Mouse (Mus musculus): ENCODE measurements around the gene Tmc2.

Tmc2 gene

DNA sequence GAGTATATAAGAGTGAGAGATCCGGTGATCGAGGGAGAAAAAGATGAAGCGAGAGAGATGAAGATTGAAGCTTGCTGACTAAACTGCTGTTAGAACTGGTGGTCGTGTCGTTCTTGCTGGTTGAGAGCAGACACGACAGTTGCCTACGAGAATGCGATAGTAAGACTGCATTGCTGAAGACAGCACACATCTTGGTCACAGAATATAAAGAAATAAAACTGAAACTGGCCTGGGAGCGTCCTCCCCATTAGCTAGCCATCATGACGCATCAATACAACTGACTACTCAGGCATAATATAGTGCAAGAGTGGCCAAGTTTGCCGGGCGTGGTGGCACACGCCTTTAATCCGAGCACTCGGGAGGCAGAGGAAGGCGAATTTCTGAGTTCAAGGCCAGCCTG is at the start of gene Tmc2:
Tmc2 (plus strand) TSS at position 301 of the 400 bp plus-strand sequence.
- DNase-seq (ENCODE audit: extremely low read depth, low read depth, low spot score), result no peak

DNA sequence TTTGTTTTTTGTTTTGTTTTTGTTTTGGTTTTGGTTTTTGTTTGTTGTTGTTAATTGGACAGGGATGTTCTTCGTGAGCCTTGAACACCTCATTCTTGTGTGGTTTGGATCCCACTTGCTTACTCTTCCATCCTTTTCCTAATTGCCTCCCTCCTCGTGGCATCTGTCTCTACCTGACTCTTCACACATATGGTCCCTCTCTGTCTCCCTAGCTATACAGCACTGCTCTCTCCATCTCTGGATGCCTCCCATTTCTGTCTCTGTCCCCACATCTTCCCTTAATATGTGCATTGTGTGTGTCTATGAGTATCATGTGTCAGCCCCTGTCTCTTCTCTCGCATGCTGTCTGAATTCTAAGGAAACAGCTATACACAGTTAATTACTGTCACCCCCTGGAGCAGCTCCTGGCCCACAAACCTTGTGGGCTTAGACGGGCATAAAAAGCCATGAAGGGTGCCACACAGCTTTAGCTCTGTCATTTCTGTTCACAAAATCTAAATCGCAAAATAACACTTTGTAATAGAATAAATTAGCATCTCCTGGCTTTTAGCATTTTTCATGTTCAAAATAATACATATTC is 48.8 kb upstream of the Tmc2 start:
- DNase-seq (ENCODE audit: extremely low read depth, low read depth, low spot score), result no peak

DNA sequence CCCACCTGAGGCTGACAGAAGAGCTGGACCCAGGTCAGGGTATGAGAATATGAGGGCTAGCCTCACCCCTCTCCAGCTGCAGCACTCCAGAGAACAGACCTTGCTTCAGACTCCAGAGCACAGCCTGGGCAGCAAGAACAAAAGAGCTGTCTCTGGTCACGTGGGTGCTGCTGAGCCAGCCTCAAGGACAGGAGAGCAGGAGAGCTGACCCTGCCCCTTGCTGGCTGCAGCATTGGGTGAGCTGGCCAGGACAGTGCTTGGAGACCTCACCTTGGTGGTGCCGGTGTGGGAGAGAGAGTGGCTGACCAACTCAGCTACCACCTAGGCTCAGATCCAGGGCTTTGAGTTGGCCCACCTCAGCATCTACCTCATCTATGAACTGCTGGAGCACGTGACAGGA is 39.8 kb upstream of the Tmc2 start:
- DNase-seq (ENCODE audit: extremely low read depth, low read depth, low spot score), result no peak

DNA sequence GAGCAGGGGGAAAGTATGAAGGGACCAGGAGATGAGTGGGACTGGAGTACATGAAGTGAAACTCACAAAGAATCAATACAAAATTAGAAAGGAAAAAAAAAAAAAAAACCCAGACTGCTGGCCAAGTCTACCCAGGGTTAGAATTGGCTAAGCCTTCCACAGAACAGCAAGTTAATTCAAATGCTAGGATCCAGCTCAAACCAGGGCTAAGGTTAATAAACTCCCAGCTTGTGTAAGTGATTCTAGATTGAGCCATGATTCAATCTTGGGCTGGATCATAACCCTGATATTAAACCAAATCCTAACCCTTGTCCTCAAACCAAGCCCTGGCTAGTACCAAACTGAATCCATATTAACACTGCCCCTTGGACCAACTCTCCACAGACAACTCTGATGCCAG is 39.1 kb upstream of the Tmc2 start:
- DNase-seq (ENCODE audit: extremely low read depth, low read depth, low spot score), result no peak

DNA sequence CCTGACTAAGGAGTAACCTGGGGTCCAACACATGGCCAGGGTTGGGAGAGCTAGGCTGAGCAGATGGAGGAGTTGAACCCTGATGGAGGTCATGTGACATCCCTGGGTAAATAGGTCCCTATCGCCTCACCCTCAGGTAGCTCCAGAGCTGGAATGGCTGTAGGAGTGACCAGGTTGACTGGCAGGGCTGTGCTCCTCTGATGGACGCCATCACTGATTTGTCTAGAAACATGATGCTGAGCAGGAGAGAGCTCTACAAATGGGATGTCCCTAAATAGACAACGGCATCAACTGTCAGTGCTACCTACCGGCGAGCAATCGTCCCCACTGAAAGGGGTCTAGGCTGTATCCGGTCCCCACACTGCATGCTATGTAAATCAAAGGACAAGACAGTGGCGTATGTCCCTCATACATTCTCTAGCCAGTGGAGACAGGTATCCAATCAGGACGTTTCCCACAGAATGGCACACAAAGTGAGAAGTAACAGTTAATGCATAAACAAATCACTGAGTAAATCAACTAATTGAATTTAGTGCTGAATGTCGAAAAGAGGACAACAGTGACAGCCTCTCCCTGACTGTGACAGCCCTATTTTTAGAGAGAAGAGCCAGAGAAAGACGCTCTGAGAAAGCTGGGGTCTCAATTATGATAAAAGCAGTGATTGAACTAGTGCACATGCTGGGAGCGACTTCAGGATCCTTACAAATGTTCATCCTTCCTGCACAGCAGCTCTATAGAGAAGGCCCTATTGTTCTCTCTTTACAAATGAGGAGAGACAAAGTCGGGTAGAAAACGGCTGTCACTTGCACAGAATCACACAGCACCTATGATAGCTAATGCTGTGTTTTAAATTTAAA is 37.5 kb upstream of the Tmc2 start:
- DNase-seq (ENCODE audit: extremely low read depth, low read depth, low spot score), result no peak

DNA sequence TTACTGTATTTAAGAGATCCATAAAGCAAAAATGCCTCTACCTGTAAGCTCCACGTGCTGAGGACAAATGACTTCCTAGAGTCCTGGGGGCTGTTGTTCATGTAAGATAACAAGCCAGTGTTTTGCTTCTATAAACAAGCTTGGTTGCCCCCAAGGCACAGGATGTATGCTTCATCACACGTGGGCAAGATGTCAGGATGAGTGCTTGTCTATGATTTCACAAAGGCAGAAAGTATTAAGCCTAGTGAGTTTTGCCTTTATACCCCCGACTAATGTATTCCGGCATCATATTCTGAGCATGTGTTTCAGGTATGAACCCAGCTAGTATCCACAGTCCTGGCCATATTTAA is 36.9 kb upstream of the Tmc2 start:
- no peak for DNase-seq (ENCODE audit: extremely low read depth, low read depth, low spot score)

DNA sequence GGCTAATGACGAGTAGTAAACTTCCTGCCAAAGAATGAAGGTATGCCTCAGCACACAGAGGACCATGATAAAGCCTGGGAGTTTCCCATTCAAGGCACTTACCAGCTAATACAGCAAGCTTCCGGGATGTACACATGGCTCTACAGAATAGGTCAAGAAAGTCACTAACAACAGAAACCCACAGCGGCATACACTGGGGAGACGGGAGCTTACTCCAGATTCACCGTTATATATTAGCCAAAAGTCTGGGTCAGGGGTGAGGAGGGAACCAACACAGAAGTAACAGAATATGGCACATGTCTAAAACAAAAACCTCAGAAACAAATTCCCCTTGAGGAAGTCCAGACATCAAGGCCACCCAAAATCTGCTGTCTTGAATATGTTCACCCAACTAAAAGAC is 32.3 kb upstream of the Tmc2 start:
- no peak for DNase-seq (ENCODE audit: extremely low read depth, low read depth, low spot score)

DNA sequence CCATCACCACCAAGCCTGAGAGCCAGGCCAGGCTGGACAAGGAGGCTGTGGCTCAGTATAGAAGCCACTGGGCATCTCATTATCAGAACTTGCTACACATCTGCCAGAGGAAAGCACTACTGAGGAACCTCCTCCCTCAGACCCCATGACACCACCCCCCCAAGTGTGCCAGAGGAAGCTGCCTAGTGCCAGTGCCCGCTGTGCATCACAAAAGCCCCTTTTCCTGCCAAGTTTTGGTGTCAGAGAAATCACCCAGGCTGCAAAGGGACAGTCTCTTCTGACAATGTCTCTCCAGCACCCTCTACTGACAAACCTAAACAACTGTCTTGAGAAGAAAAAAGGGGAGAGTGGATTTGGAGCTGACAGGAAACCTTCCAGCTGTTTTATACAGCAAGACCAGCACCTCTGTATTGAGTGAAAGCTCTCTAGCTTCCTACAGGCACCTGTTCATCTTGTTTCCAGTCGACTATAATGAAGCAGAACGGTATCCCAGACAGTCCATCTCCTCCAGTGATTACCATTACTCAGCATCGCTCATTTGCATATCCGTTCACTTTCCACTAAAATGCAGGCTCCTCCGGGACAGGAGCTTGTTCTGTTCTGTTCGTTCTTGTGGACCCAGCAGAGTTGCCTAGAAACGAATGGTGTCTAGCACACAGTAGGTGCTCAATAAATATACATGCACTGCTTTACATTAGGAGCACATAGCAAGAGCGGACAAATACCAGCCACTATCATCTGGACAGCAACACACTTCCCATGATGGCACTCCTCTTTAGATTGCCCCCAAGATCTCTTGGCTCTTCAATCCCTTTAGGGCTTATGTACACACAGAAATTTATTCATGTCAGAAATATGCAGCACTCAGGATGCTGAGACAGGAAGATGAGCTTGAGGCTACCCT is 28.4 kb upstream of the Tmc2 start:
- no peak for DNase-seq (ENCODE audit: extremely low read depth, low read depth, low spot score)

DNA sequence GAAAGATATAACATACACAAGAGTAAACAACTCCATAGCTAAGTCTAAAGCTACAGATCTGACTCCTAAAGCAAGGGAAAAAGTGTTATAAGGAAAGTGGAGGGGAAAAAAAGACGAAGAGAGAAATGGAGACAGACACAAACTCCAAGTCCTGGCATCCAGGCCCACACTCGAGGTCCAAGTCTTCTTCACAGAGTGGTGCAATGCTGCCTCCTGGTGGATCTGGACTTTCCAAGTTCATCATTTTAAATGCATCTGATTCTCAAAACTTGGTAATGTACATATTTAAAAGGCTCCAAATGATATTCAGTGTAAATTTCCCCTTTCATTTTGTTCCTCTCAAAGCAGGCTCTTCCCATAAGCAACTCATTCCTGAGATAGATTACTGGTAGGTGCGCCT is 27.1 kb upstream of the Tmc2 start:
- no peak for DNase-seq (ENCODE audit: extremely low read depth, low read depth, low spot score)

DNA sequence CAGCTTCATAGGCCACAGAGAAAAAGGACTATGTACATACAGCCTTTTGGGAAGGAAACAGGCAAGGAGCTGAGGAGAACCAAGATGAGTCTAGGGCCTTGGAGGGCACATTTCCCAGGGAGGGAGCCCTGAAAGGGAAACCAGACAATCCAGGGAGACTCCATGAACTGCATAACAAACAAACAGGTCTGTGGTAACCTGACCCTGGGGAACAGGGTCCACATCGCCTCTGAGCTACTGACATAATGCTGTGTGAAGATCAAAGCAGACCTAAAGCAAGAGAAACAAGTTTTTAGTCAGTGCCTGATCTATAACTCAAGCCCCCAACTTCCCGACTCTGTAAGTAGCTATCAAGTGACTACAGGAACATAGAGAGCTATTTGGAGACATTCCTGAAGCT is 23.3 kb upstream of the Tmc2 start:
- no peak for DNase-seq (ENCODE audit: extremely low read depth, low read depth, low spot score)

DNA sequence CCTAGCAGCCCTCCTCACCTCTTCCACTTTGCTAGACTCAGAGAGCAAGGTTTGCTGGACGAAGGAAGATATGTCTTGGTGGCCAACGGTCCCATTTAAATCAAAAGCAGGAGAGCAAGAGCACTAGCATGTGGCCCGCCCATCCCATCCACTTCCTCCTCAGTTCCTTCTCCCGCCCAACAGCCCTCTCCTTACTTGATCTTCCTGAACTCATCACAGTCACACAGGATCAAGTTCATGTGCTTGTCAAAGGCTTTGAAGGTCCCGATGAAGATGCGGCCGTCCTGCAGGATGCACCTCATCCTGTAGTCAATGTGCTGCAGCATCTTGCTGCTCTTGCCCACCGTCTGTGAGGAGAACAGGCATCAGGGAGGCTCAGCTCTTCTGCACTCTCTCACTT is 18.2 kb upstream of the Tmc2 start:
- no peak for DNase-seq (ENCODE audit: extremely low read depth, low read depth, low spot score)

DNA sequence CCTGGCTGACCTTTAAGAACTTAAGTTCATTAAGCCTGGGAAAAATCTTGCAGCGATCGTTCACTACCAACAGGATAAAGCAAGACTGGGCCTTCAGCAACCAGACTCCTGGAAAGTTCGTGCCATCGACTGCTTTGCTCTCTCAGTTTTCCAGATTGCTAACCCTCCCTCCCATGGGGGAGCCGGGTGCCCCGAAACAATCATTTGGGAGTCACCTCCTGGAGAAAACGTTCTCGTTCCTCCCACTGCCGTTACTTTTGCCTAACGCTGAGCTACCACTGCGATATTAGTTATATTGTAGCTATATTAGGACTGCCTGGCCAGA is 16.7 kb upstream of the Tmc2 start:
- DNase-seq (ENCODE audit: extremely low read depth, low read depth, low spot score), result no peak

DNA sequence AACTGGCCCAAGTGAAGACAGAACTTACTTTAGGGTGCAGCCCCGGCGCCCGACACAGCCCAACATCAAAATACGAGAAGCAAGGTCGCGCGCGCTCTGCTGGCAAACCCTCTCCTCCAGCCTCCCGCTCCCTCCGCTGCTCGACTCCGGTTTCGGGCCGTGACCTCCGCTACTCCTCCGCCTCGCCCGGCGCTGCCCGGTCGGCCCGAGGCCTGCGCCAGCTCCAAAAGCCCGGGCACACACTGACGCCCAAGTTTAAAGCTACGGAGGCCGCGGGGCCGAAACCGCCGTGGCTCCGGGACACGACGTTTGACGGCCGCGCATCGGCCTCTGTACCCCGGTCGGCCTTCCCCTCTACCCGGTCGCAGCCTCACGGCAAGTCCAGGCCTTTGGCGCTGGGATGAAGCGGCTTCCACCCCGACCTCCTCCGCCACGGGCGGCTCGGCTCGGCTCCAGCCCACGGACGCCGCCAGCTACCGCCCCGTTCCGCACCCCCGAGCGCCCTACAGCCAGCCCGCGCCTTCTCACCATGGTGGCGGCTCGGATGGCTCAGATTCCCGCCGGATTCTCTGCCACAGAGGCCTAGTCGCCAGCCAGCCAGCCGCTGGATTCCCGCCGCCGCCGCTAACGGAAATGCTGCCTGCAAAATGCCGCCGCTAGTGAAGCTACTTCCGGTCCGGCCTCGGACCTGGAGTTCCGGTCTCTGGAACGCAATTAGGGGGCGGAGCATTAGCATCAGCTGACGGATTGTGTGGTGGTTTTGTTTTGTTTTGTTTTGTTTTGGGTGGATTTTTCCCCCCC is 16.1 kb upstream of the Tmc2 start, which contains the start of gene Snrpb:
Snrpb (minus strand) TSS at position 698 of the 801 bp plus-strand sequence.
- DNase-seq (ENCODE audit: extremely low read depth, low read depth, low spot score), result no peak

DNA sequence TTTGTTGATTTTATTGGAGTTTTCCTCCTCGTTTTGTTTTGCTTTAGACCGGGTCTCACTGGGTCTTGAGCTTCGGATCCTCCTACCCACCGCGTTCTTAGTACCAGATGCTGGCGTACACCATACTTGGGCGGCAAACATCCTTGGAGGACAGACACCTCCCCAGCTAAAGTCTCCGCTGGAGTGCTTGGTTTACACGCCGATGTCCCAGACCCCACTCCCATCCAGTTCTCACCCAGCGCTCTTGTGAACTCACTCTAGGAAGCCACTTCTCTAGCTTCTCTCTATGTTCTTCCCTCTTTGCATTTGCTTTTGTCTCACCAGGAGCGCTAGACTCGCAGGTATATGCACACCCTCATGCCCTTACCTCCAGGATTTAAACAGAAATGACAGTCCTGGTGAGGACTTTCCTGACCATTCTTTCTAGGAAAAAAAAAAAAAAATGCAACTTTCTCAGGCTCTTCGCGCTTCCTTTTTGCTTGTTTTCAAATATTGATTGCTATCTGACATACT is 15.4 kb upstream of the Tmc2 start:
- no peak for DNase-seq (ENCODE audit: extremely low read depth, low read depth, low spot score)

DNA sequence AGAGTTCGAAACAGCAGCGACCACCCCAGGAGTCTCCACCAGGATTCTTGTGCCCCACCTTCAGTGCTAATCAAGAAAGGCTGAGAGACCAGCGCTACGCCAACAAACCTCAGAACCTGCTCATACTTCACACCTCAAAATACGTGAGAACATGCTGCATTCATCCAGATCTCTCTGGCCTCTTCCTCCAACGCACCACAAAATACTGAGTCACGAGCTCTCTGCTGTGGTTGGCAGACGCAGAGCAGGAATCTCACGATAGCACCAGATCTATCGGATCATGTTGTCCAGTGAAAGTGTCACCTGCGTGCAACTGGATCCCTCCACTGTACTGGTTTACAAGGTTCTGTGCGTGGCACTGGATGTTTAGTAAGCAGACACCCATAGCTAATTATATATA is 6.6 kb upstream of the Tmc2 start:
- DNase-seq (ENCODE audit: extremely low read depth, low read depth, low spot score), result no peak

DNA sequence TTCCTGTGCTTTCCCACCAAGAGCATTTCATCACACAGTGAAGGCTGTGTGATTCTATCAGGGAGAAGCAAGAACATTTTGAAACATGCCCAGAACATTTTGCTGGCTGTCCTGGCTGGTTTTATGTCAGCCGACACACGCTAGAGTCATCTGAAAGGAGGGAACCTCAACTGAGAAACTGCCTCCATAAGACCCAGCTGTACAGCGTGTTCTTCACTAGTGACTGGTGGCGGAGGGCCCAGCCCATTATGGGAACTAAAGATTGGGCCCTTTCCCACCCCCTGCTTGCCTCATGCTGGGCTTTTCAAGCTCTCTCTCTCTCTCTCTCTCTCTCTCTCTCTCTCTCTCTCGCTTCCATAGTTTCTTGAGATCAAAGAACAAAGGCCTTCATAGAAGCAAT is 6.0 kb downstream of the Tmc2 start:
- no peak for DNase-seq (ENCODE audit: extremely low read depth, low read depth, low spot score)

DNA sequence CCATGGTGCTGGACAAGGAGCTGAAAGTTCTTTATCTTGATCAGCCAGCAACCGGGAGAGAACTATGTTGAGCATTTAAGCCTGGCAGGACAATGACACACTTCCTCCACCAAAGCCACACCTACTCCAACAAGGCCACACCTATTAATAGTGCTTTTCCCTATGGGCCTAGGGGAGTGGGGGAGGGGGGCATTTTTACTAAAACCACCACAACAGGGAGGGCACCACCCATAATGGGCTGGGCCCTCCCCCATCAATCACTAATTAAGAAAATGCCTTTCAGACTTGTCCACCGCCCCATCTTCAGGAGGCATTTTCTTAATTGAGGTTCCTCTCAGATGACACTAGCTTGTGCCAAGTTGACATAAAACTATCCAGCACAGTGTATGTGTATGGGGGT is 12.4 kb downstream of the Tmc2 start:
- DNase-seq (ENCODE audit: extremely low read depth, low read depth, low spot score), result no peak

DNA sequence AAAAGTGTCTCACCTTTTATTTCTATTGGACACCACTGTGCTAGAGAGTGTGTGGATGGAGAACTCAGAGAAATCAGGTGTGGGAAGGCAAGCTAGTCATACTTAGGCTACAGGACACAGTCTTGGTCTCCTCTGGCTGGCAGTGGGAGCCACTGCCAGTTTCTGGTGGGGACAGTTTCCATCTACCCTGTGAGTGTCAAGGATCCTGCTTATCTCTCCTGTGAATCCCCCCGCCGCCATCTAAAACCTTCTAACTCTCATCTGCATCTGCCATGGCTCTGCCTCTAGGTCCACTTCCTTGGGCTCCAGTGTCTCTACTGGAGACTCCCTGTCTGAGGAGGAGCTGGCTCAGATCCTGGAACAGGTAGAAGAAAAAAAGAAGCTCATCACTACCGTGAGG is 13.0 kb downstream of the Tmc2 start:
- no peak for DNase-seq (ENCODE audit: extremely low read depth, low read depth, low spot score)

DNA sequence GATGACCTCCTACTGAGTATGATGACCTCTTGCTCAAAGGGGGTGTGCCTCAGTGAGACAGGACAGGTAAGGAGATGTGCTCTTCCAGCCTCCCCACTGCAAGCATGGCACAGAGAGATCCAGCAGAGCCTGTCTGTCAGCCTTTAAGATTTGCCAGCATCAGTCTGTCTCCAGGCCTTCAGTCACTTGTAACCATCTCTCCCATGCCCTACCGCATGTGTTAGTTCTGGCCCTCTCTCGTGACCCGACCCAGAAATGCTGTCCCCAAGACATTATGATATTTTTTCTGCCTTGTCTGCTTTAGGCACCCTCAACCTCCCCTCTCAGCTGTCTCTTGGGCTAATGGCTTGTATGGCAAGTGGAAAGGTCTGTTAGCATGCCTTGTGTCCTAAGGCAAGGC is 14.6 kb downstream of the Tmc2 start:
- DNase-seq (ENCODE audit: extremely low read depth, low read depth, low spot score), result no peak

DNA sequence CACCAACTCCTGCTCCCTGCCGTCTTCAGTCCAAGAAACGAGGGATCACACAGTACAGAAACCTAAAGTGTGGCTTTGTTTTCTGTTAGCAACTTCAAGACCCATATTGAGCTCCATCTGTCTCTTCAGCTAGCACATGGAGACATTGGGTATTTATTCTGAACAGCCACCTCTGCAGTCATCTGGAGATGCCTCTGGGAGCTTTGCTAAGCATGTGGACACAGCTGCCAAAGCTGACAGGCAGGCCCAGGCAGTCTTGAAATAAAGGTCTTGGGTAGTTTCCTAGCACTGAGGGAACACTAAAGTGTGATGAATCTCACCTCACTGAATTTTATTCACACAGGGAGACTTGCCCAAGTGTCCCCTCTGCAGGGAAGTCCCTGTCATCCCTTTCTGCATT is 16.6 kb downstream of the Tmc2 start:
- no peak for DNase-seq (ENCODE audit: extremely low read depth, low read depth, low spot score)

DNA sequence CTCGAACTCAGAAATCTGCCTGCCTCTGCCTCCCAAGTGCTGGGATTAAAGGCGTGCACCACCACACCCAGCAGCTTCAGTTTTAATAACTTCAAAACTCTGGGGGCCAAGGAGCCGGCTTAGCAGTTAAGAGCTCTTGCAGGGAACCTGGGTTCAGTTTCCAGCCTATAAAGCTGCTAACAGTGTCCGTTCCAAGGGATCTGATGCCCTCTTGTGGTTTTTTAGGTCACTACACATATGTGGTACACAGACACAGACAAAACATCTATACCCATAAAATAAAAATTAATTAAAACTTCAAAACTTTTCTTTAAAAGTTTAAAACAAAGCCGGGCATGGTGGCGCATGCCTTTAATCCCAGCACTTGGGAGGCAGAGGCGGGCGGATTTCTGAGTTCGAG is 51.9 kb downstream of the Tmc2 start:
- no peak for DNase-seq (ENCODE audit: extremely low read depth, low read depth, low spot score)

Data from fat pad, adult 2 months (tissue).